Mouse (Mus musculus): Measurements from ENCODE around the gene Fam168a.
A peak's percentile ranks its signal among the peaks of the same experiment; 100 is the strongest.

The Fam168a gene

DNA sequence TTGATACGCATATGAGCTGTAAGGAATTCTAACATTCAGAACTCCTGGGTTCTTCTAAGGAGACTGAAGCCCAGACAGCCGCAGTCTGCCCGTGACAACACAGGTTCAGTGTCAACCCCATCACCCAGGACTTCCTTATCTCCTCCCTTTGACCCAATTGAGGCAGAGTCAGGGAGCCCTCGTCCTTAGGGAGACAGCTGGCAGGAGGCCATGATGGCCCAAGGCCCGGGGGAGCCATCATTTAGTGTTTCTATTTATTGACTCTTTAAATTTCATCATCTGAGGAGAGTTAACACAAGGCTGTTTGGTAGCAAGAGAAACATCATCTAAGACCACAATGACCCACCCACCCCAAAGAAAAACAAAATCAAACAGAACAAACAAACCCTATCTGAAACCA lies 165.5 kb downstream of the Fam168a start:
- no peak for DNase-seq

GRCm38 (mm10) chr7:100873197-100873596 lies 166.8 kb downstream of the Fam168a start:
- DNase-seq: no peak

DNA sequence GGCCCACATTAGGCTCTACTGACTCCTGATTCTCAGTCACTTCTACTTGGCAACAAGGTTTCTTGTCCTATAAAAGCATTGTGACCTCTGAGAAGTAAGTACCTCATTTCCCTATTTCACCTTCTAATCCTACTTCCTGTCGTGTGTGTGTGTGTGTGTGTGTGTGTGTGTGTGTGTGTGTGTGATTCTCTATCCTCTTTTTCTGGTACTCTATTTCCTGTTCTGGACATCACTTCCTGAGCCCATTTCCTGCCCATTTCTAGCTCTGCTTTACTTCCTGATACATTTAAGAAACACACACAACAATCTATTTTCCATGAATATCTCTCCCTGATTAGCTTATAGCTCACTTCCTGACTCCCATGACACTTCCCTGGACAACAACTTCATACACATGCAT lies 169.4 kb downstream of the Fam168a start:
- DNase-seq: no peak

GRCm38 (mm10) chr7:100876293-100876692 lies 169.9 kb downstream of the Fam168a start:
- DNase-seq: no peak

- no peak for DNase-seq
Measured at GRCm38 (mm10) chr7:100876771-100877170, 170.3 kb downstream of the Fam168a start.

- peak; percentile 41 for DNase-seq
Measured at GRCm38 (mm10) chr7:100879595-100879994, 173.2 kb downstream of the Fam168a start.

GRCm38 (mm10) chr7:100881531-100881930 lies 175.1 kb downstream of the Fam168a start:
- no peak for DNase-seq

DNA sequence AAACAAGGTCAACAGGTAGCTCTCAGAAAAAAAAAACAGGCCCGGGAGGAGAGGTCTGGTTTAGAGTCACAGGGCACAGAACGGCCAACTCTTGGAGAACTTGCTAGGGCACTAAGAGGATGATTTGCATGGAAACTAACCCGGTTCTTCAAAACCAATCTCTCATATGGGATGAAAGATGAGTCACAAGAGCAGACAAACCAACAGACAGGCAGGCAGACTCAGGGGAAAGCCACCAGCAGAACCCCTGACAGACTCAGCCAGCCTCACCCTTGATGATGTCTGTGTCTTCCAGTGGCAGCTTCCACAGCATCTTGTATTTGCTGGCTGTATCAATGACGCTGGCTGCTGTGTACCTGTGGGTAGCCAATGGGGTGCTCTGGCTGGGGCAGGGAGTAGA lies 175.5 kb downstream of the Fam168a start:
- no peak for DNase-seq

DNA sequence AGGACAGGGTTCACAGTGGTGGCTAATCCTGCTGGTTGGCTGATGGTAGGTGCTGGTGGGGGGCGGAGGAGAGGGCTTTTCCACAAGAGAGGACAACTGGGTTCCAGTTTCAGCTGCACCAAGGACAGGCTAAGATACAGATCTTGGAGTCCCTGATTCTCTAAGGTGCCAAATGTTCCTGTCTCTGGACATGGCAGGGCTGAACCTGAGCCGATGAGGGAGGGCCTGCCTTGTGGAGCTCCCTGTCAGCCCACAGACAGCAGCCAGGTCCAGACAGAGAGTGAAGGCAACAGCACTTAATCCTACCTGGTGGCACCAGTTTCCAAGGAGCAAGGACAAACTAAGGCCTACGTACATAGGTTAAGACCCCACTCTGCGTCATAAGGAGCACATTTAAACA lies 178.0 kb downstream of the Fam168a start:
- DNase-seq: no peak

GRCm38 (mm10) chr7:100886535-100886934 lies 180.1 kb downstream of the Fam168a start:
- peak; percentile 49 for DNase-seq

Measured in cerebellum, adult 9-11 months (tissue).